Mouse (Mus musculus): ENCODE measurements at regions not wholly inside any gene's neighbourhood (a gene's known extent, or its start where the extent isn't known, plus 50 kb on each side); places are given as distances from the start of the nearest gene placed in this dataset.

GRCm38 (mm10) chr10:24446168-24446567 lies 149.1 kb upstream of the Ccn2 start:
- TF ChIP-seq CTCF (IDR thresholded peaks at IDR 0.05; ENCODE audit: low read depth, low read length): no peak
- TF ChIP-seq POLR2A (IDR thresholded peaks at IDR 0.05; ENCODE audit: insufficient read depth, low read length): no peak
- no peak for TF ChIP-seq EP300 (IDR thresholded peaks at IDR 0.05; ENCODE audit: insufficient read depth, low read depth, low read length)
